Mouse (Mus musculus) neural tube, embryonic 11.5 days (tissue): Measurements from ENCODE around the gene Twist2. TPM values are rescaled to one million over a fixed set of nuclear protein-coding genes. Genes with fewer than 3 reads are reported as not detected.

Experiments used
- ATAC-seq: fragments of 200-750 bp; cut with Nextera tagmentation; 2 replicates; pipeline ENCODE4 v1.8.0; 2017; ENCODE audit warnings: moderate number of reproducible peaks, mild to moderate bottlenecking, moderate TSS enrichment, moderate library complexity; ENCODE audit not compliant: insufficient read depth, low FRiP score, low TSS enrichment
- DNase-seq: peaks from one replicate; pipeline ENCODE4 v3.0.0-alpha.2; 2015; ENCODE audit warnings: low spot score
- H3K27ac ChIP-seq: fragments of 300-500 bp; sonication (generic); 2 replicates; pipeline ENCODE4 v1.5.1; 2014; ENCODE audit warnings: low read depth, mild to moderate bottlenecking, low read length
- H3K27me3 ChIP-seq: fragments of 300-500 bp; sonication (generic); 2 replicates; pipeline ENCODE4 v1.6.1; 2014; ENCODE audit warnings: mild to moderate bottlenecking, low read length, mixed read lengths; ENCODE audit not compliant: control insufficient read depth, insufficient read depth
- H3K36me3 ChIP-seq: fragments of 300-500 bp; sonication (generic); 2 replicates; pipeline ENCODE4 v1.6.1; 2014; ENCODE audit warnings: mild to moderate bottlenecking, low read length, moderate library complexity, mixed read lengths; ENCODE audit not compliant: control insufficient read depth, insufficient read depth
- H3K4me1 ChIP-seq: fragments of 300-500 bp; sonication (generic); 2 replicates; pipeline ENCODE4 v1.6.1; 2014; ENCODE audit warnings: low read length, mixed read lengths; ENCODE audit not compliant: control insufficient read depth, insufficient read depth
- H3K4me2 ChIP-seq: fragments of 300-500 bp; sonication (generic); 2 replicates; pipeline ENCODE4 v1.6.1; 2014; ENCODE audit warnings: low read depth, mild to moderate bottlenecking, moderate library complexity
- H3K4me3 ChIP-seq: fragments of 300-500 bp; sonication (generic); 2 replicates; pipeline ENCODE4 v1.5.1; 2014; ENCODE audit warnings: low read depth, low read length
- H3K9ac ChIP-seq: fragments of 300-500 bp; sonication (generic); 2 replicates; pipeline ENCODE4 v1.6.1; 2014; ENCODE audit warnings: mild to moderate bottlenecking, low read length
- H3K9me3 ChIP-seq: fragments of 300-500 bp; sonication (generic); 2 replicates; pipeline ENCODE4 v1.6.1; 2016; ENCODE audit warnings: low read length; ENCODE audit not compliant: control insufficient read depth
- WGBS: fragments of 180-500 bp; shearing (Covaris S2); extraction: QIAGEN DNeasy Blood & Tissue Kit; methylation state at CpG from one replicate; pipeline ENCODE4 v1.1.7; 2014; 5-methylcytosine and 5-hydroxymethylcytosine counted together
- polyA plus RNA-seq: library from polyadenylated mRNA; unstranded; fragments of >200 nt; fragmentation: Nextera tagmentation; extraction: Ambion mirVana; gene quantifications from 2 replicates; pipeline ENCODE4 v1.2.1, GENCODE M21; 2014

The Twist2 gene
- polyA plus RNA-seq, 1 experiment from 2014 or later, result 16.0 TPM

GRCm38 (mm10) chr1:91823951-91824350 is 22.7 kb downstream of the Twist2 start:
- Histone ChIP-seq H3K36me3 (no peaks in the 10 kb centered on the region), H3K4me1 (no peaks in the 10 kb centered on the region; the same call in 1 of the 2 replicates), H3K4me3 (no peak overlapping the region), H3K27me3 (no peaks in the 10 kb centered on the region), H3K9ac (no peak overlapping the region), H3K4me2 (no peak overlapping the region), H3K9me3 (no peaks in the 10 kb centered on the region), H3K27ac (no peak overlapping the region)
- WGBS, result 87% methylated on average over 7 of the region's 7 CpGs
- ATAC-seq (no peak), DNase-seq (no peak)

- Histone ChIP-seq H3K9me3 (no peaks in the 10 kb centered on the region), H3K27ac (no peak overlapping the region), H3K27me3 (no peaks in the 10 kb centered on the region), H3K9ac (no peak overlapping the region), H3K4me2 (no peak overlapping the region), H3K36me3 (no peaks in the 10 kb centered on the region), H3K4me1 (no peaks in the 10 kb centered on the region; the same call in 1 of the 2 replicates), H3K4me3 (no peak overlapping the region)
- DNase-seq (no peak), ATAC-seq (no peak)
- WGBS, result 46% methylated on average over 4 of the region's 4 CpGs
Observed at GRCm38 (mm10) chr1:91825261-91825660, 24.0 kb downstream of the Twist2 start.

GRCm38 (mm10) chr1:91831978-91832377 is 30.7 kb downstream of the Twist2 start:
- H3K9ac ChIP-seq, result no peak overlapping the region
- H3K36me3 ChIP-seq, result no peaks in the 10 kb centered on the region
- no peaks in the 10 kb centered on the region for H3K9me3 ChIP-seq
- WGBS, result 92% methylated on average over 7 of the region's 7 CpGs
- DNase-seq (no peak), ATAC-seq (no peak)
- H3K27ac ChIP-seq, result no peak overlapping the region
- H3K4me2 ChIP-seq, result no peak overlapping the region
- no peaks in the 10 kb centered on the region; the same call in 1 of the 2 replicates for H3K4me1 ChIP-seq
- no peaks in the 10 kb centered on the region for H3K27me3 ChIP-seq
- H3K4me3 ChIP-seq, result no peak overlapping the region

- Histone ChIP-seq H3K27me3 (no peaks in the 10 kb centered on the region), H3K9me3 (no peaks in the 10 kb centered on the region), H3K4me3 (no peak overlapping the region), H3K27ac (no peak overlapping the region), H3K9ac (no peak overlapping the region), H3K36me3 (no peaks in the 10 kb centered on the region), H3K4me2 (no peak overlapping the region), H3K4me1 (0 out of 2 replicates have a peak, but pooled peaks cover 2% of the 10 kb centered on the region)
- WGBS, result 77% methylated on average over 6 of the region's 6 CpGs
- no peak for DNase-seq
- ATAC-seq, result no peak
Observed at GRCm38 (mm10) chr1:91839557-91839956, 38.3 kb downstream of the Twist2 start.

- no peak overlapping the region for H3K4me3 ChIP-seq
- no peak overlapping the region for H3K27ac ChIP-seq
- no peaks in the 10 kb centered on the region for H3K27me3 ChIP-seq
- no peaks in the 10 kb centered on the region for H3K9me3 ChIP-seq
- 79% methylated on average over 6 of the region's 6 CpGs for WGBS
- H3K36me3 ChIP-seq, result no peaks in the 10 kb centered on the region
- ATAC-seq, result no peak
- H3K9ac ChIP-seq, result no peak overlapping the region
- H3K4me1 ChIP-seq, result 0 out of 2 replicates have a peak, but pooled peaks cover 2% of the 10 kb centered on the region
- DNase-seq, result no peak
- no peak overlapping the region for H3K4me2 ChIP-seq
Observed at GRCm38 (mm10) chr1:91839979-91840378, 38.7 kb downstream of the Twist2 start.

GRCm38 (mm10) chr1:91844236-91844635 is 43.0 kb downstream of the Twist2 start:
- DNase-seq (no peak), ATAC-seq (no peak)
- H3K4me3 ChIP-seq, result no peak overlapping the region
- H3K27ac ChIP-seq, result no peak overlapping the region
- no peaks in the 10 kb centered on the region for H3K36me3 ChIP-seq
- 0 out of 2 replicates have a peak, but pooled peaks cover 3% of the 10 kb centered on the region for H3K4me1 ChIP-seq
- WGBS, result 63% methylated on average over 4 of the region's 4 CpGs
- H3K9ac ChIP-seq, result no peak overlapping the region
- no peaks in the 10 kb centered on the region for H3K9me3 ChIP-seq
- H3K27me3 ChIP-seq, result no peaks in the 10 kb centered on the region
- no peak overlapping the region for H3K4me2 ChIP-seq

- no peaks in the 10 kb centered on the region for H3K36me3 ChIP-seq
- ATAC-seq (no peak), DNase-seq (peak; percentile 62)
- 53% methylated on average over 8 of the region's 8 CpGs for WGBS
- no peak overlapping the region for H3K4me2 ChIP-seq
- H3K27ac ChIP-seq, result no peak overlapping the region
- H3K4me3 ChIP-seq, result no peak overlapping the region
- H3K27me3 ChIP-seq, result no peaks in the 10 kb centered on the region
- H3K9me3 ChIP-seq, result no peaks in the 10 kb centered on the region
- no peak overlapping the region for H3K9ac ChIP-seq
- 0 out of 2 replicates have a peak, but pooled peaks cover 3% of the 10 kb centered on the region for H3K4me1 ChIP-seq
Observed at GRCm38 (mm10) chr1:91844681-91845379, 43.6 kb downstream of the Twist2 start.

GRCm38 (mm10) chr1:91845380-91845957 is 44.2 kb downstream of the Twist2 start:
- 86% methylated on average over 9 of the region's 9 CpGs for WGBS

GRCm38 (mm10) chr1:91851300-91851699 is 50.0 kb downstream of the Twist2 start:
- no peak for ATAC-seq
- WGBS, result 83% methylated on average over 7 of the region's 7 CpGs
- Histone ChIP-seq H3K9me3 (no peaks in the 10 kb centered on the region), H3K4me2 (no peak overlapping the region), H3K27ac (no peak overlapping the region), H3K36me3 (no peaks in the 10 kb centered on the region), H3K4me3 (no peak overlapping the region), H3K4me1 (no peaks in the 10 kb centered on the region), H3K27me3 (no peaks in the 10 kb centered on the region), H3K9ac (no peak overlapping the region)
- DNase-seq, result no peak

More at GRCm38 (mm10) chr1:91845380-91845957, 44.2 kb downstream of the Twist2 start:
- no peak overlapping the region; the same call in 1 of the 2 replicates for H3K9ac ChIP-seq
- H3K4me1 ChIP-seq, result 0 out of 2 replicates have a peak, but pooled peaks cover 3% of the 10 kb centered on the region
- no peaks in the 10 kb centered on the region for H3K9me3 ChIP-seq
- ATAC-seq (no peak), DNase-seq (no peak)
- no peak overlapping the region for H3K4me3 ChIP-seq
- no peak overlapping the region for H3K27ac ChIP-seq
- H3K4me2 ChIP-seq, result no peak overlapping the region
- H3K27me3 ChIP-seq, result no peaks in the 10 kb centered on the region
- no peaks in the 10 kb centered on the region for H3K36me3 ChIP-seq
